Mouse (Mus musculus): Measurements from ENCODE around the gene Slamf9. TPM values are rescaled to one million over a fixed set of nuclear protein-coding genes. Genes with fewer than 3 reads are reported as not detected.

The Slamf9 gene
- polyA plus RNA-seq, 1 experiment from 2014 or later, result 0.08 TPM

DNA sequence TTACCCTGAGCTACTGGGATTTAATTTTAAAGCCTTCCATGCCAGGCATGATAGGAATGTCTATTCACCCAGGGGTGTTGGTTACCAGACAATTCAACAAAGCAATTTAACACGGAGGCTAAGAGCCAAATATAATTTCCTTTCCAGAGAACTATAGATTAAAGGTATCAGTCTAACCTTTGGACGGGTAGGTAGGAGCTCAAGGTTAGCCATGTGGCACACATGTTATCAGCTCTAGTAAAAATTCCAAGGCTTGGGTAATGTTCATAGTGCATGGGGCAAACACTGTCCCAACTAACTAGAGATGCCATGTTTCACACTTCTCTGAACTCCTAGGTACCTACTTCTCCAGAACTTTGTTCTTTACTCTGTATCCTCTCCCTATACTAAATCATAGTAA is 13.6 kb upstream of the Slamf9 start:
- POLR2A ChIA-PET, result no interaction called here
- no peak for TF ChIP-seq CTCF (IDR thresholded peaks at IDR 0.05)
- no peaks in the 10 kb centered on the region for H3K27me3 ChIP-seq
- in situ Hi-C loops (cut with MboI; ENCODE audit: low pct_unique_long_range_greater_than_20kb), result no loop called here
- no peak for ATAC-seq
- no peak for DNase-seq (ENCODE audit: low read depth, low spot score)
- CTCF ChIA-PET, result interaction anchor here (0.8 to 1.8 kb wide), 2 partner anchors 18 to 28 kb away, joined by 3 to 4 read pairs; no protein-coding TSS in a partner anchor

DNA sequence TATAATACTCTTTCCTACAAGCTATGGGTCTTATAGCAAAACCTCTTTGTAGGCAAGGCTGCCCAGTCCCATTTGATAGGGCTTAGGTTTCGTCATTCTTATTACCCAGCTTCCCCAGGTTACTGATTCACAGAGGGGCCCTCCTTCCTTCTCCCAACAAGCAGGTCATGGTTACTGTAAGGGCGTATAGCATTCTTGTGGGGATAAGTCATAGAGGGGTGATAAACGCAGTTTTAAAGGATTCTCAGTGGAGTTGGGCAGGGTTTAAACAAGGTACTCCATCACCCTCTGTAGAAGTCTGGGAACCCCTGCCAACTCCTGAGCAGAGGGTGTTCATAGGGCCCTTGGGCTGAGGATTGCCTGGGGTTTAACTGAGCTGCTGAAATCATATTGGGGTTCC is 12.6 kb upstream of the Slamf9 start:
- no peak for TF ChIP-seq CTCF (IDR thresholded peaks at IDR 0.05)
- DNase-seq (ENCODE audit: low read depth, low spot score) (peak; percentile 27), ATAC-seq (peak; percentile 89)
- CTCF ChIA-PET, result interaction anchor here (0.8 to 1.8 kb wide), 2 partner anchors 17 to 27 kb away, joined by 3 to 4 read pairs; no protein-coding TSS in a partner anchor
- POLR2A ChIA-PET, result interaction anchor here (0.6 kb wide), 1 partner anchor 18 kb away, joined by 3 read pairs; no protein-coding TSS in a partner anchor
- no peaks in the 10 kb centered on the region for H3K27me3 ChIP-seq
- in situ Hi-C loops (cut with MboI; ENCODE audit: low pct_unique_long_range_greater_than_20kb), result no loop called here

DNA sequence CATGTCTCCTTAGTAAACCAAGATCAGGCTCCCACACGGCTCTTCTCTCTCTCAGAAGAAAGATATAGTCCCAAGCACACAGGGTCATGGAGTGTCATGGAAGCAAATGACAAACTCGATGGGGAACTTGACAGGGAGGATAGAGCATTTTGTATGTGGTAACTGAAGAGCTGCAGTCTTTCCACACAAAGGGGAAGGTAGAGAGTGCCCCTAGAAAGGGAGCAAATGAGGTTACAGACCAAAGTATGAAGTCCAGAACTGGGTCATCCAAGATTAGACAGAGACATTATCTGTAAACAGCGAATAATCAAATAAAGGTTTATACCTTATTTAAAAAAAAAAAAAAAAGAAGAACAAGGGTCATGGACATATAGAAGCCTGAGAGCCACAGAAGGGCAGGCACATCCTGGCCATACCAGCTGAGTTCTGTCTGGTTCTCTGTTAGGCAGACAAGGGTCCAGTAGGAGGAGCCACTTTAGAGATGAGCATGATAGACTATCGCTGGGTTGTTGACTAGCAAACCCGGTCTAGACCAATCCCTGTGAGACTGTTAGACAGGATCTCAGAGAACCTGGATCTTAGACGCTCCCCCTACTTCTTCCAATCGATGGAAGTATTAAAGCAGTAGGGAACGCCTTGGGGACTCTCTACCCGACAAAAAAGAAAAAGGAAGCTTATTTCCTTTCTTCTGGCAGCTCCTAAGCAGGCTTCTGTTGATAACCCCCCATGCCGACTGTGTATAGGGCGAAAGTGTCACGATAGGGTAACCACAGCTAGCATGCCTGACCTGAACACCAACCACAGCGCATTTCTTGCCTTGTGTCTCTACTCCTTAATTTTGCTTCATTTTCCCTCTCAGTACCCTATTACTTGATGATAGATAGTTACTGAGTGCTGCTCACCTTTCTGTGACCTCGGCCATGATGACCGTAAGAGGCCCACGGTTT is 11.5 kb upstream of the Slamf9 start:
- TF ChIP-seq CTCF (IDR thresholded peaks at IDR 0.05), result no peak
- DNase-seq (ENCODE audit: low read depth, low spot score) (no peak), ATAC-seq (no peak)
- in situ Hi-C loops (cut with MboI; ENCODE audit: low pct_unique_long_range_greater_than_20kb), result no loop called here
- POLR2A ChIA-PET, result no interaction called here
- no peaks in the 10 kb centered on the region for H3K27me3 ChIP-seq
- CTCF ChIA-PET, result no interaction called here

DNA sequence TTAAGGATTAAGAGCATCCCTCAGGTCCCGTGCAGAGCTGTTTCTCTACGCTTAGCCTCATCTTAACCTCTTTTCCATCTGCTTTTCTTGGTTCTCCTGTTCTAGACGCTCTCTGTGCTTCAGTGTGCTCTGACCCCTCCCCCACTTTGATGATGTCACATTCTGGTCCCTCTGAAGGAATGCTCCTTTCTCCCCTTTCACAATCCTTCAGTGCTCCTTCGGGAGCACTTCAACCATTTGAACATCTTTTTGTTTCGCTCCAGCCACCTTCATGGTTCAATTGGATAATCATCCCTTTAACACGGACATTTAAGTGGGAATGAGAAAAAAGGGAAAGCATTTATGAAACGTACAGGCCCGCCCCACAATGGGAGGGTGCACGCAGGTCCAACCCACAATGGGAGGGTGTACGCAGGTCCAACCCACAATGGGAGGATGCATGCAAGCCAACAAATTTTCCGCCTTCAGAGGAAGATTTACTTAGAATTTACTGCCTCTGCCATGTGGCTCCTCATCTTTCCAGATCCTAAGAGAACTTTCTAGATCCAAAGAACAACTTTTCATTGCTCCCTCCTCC is 6.8 kb upstream of the Slamf9 start:
- no peak for TF ChIP-seq CTCF (IDR thresholded peaks at IDR 0.05)
- DNase-seq (ENCODE audit: low read depth, low spot score), result no peak
- ChIA-PET POLR2A (no interaction called here), CTCF (no interaction called here)
- H3K27me3 ChIP-seq, result no peaks in the 10 kb centered on the region
- in situ Hi-C loops (cut with MboI; ENCODE audit: low pct_unique_long_range_greater_than_20kb), result no loop called here
- ATAC-seq, result no peak

DNA sequence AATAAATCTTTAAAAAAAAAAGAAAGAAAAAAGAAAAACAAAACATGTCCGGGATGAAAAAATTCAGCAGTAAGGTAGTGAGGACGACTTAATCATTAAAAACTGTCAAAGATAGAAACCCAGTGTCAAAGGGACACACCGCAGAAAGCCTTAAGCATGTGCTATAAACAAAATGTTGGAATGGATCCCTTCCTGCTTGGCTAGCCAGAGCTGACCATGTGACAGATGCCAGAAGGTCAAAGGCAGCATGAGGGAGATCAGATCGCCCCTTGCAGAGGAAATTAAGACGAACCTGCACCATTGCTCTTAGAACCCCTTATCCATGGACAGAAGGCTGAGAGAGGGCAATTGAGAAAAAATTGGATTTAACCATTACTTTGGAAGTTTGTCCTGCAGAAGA is 5.8 kb upstream of the Slamf9 start:
- ChIA-PET POLR2A (no interaction called here), CTCF (no interaction called here)
- TF ChIP-seq CTCF (IDR thresholded peaks at IDR 0.05), result no peak
- ATAC-seq (no peak), DNase-seq (ENCODE audit: low read depth, low spot score) (no peak)
- H3K27me3 ChIP-seq, result no peaks in the 10 kb centered on the region
- in situ Hi-C loops (cut with MboI; ENCODE audit: low pct_unique_long_range_greater_than_20kb), result no loop called here

DNA sequence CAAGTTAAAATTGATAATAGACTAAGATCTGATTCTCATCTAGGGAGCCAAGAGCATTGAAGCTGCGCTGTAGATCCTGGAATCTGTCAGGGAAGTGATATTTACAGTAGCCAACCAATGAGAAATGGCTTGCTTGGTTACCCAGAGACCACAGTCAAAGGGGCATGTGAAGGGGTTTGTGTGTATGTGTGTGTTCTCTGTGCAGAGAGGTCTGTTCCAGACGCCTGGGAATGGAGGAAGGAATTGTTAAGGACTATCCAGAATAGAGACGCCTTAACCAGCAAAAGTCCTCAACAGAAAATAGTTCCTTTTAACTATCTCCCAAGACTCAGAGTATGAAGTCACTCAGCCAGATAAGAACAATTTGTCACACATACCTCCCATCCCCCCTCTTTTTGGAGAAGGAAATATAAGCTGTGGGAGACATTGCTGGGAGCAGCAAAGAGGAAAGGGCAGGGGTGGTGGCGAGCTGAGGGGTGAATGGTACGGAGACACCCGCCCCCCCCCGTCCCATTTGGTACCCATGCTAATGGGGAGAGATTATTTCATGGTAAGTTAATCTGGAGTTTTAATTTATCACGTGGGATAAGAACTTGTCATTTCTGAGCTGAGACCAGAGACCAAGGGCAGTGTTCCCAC is 5.2 kb upstream of the Slamf9 start:
- POLR2A ChIA-PET, result no interaction called here
- in situ Hi-C loops (cut with MboI; ENCODE audit: low pct_unique_long_range_greater_than_20kb), result no loop called here
- no peaks in the 10 kb centered on the region for H3K27me3 ChIP-seq
- CTCF ChIA-PET, result interaction anchor here (0.9 to 1.3 kb wide), 2 partner anchors 27 to 61 kb away, joined by 3 to 4 read pairs; no protein-coding TSS in a partner anchor
- no peak for TF ChIP-seq CTCF (IDR thresholded peaks at IDR 0.05)
- DNase-seq (ENCODE audit: low read depth, low spot score) (no peak), ATAC-seq (no peak)

DNA sequence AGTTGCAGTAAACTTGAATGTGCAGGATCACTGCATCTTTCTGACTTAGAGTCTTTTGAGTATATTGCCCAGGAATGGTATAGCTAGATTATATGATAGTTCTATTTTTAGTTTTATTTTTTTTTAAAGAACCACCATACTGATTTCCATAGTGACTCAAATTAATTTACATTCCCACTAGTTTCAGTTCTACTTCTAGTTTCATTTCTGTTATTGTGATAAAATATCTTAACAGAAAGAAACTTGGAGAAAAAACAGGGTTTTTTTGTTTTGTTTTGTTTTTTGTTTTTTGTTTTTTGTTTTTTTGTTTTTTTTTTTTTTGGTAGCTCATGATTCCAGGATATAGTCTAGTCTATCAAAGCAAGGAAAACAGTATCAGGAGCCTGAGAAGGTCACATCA is 2.2 kb upstream of the Slamf9 start:
- CTCF ChIA-PET, result interaction anchor here (1.0 kb wide), 1 partner anchor 17 kb away, joined by 3 read pairs; no protein-coding TSS in a partner anchor
- in situ Hi-C loops (cut with MboI; ENCODE audit: low pct_unique_long_range_greater_than_20kb), result no loop called here
- TF ChIP-seq CTCF (IDR thresholded peaks at IDR 0.05), result no peak

DNA sequence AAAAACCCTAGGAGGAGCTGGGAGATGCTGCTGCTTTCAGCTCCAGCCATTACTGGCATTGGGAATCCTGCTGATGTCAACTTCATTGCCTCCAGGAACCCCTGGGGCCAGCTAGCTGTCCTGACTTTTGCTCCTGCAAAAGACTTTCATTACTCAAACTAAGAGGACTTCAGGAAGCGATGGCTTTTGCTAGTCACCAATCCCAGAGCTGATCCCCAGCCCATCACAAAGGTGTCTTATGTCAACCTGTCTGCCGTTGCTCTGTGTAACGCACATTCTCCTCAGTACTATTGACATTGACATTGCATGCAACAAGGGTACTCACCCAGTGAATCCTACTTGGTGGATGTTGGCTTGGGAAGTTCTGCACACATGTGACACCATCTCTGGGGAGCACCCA is 962 bp upstream of the Slamf9 start:
- CTCF ChIA-PET, result interaction anchor here (1.4 kb wide), 1 partner anchor 54 kb away, joined by 3 read pairs; no protein-coding TSS in a partner anchor
- POLR2A ChIA-PET, result no interaction called here
- in situ Hi-C loops (cut with MboI; ENCODE audit: low pct_unique_long_range_greater_than_20kb), result no loop called here

More for the DNA sequence above, 2.2 kb upstream of the Slamf9 start:
- POLR2A ChIA-PET, result no interaction called here
- no peaks in the 10 kb centered on the region for H3K27me3 ChIP-seq
- ATAC-seq (no peak), DNase-seq (ENCODE audit: low read depth, low spot score) (no peak)

DNA sequence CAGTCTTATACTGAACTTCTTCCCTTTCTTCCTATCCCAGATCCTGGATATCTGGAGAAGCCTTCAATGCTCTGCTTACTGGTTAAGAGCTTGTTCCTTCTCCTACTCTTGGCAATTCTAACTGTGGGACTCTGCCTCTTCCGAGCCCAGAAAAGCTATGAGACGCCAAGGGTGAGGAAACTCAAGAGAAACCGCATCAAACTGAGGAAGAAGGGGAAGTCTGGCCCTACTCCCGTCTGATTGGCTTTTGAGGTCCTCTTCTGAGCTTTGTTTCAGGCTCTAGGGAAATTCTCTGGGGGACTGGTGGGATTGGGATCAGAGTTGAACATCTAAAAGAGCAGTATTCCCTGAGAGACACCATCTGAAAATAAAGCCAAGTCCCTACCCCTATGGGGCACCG is 2.9 kb downstream of the Slamf9 start:
- ChIA-PET POLR2A (no interaction called here), CTCF (interaction anchor here (1.1 kb wide), 1 partner anchor 13 kb away, joined by 7 read pairs; no protein-coding TSS in a partner anchor)
- no peak for TF ChIP-seq CTCF (IDR thresholded peaks at IDR 0.05)
- no peak for ATAC-seq
- no peak for DNase-seq (ENCODE audit: low read depth, low spot score)
- in situ Hi-C loops (cut with MboI; ENCODE audit: low pct_unique_long_range_greater_than_20kb), result loop anchor here (25.0 kb wide), 1 partner anchor 441 kb away; the partner anchor contains the start of gene Vangl2
- H3K27me3 ChIP-seq, result no peaks in the 10 kb centered on the region

More for the DNA sequence above, 962 bp upstream of the Slamf9 start:
- H3K27me3 ChIP-seq, result no peaks in the 10 kb centered on the region
- ATAC-seq (no peak), DNase-seq (ENCODE audit: low read depth, low spot score) (no peak)
- TF ChIP-seq CTCF (IDR thresholded peaks at IDR 0.05), result no peak

DNA sequence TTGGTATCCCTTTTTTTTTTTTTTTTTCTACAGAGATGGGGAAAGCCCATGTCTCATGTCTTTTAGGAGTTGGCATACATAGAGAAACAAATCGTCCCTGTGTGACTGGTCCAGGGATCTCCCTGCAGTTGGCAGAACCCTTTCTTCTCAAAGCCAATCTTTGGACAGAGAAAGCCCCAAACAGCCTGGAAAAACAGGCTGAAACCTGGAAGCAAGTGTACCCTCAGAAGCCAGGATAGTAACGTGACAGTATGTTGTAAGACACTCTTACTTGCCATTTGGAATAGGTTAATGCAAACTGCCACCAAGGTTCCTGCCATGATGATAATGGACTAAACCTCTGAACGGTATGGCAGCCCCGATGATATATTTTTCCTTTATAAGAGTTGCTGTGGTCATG is 5.2 kb downstream of the Slamf9 start:
- POLR2A ChIA-PET, result interaction anchor here (1.1 kb wide), 1 partner anchor 11 kb away, joined by 4 read pairs; no protein-coding TSS in a partner anchor
- TF ChIP-seq CTCF (IDR thresholded peaks at IDR 0.05), result no peak
- CTCF ChIA-PET, result no interaction called here

More for the DNA sequence above, 5.2 kb downstream of the Slamf9 start:
- in situ Hi-C loops (cut with MboI; ENCODE audit: low pct_unique_long_range_greater_than_20kb), result loop anchor here (5.0 to 25.0 kb wide), 2 partner anchors 63 to 443 kb away; partner anchors contain the start of gene Vangl2
- ATAC-seq (no peak), DNase-seq (ENCODE audit: low read depth, low spot score) (no peak)
- no peaks in the 10 kb centered on the region for H3K27me3 ChIP-seq

Data from Patski (cell line).